Mouse (Mus musculus): ENCODE results near the gene Mob1a. TPM values are rescaled to one million over a fixed set of nuclear protein-coding genes. Genes with fewer than 3 reads are reported as not detected.
"Not testable (repeated sequence)": the region's sequence is repeated elsewhere in the genome, so short reads cannot be mapped to it uniquely, and the experiment has no call there.

Mob1a gene
- total RNA-seq, 2 experiments from 2014 or later = 21.0 to 21.6 TPM

GRCm38 (mm10) chr6:83326761-83327160 is 945 bp downstream of the Mob1a start:
- DNase-seq (ENCODE audit: extremely low spot score in 1 of 2, low spot score in 2 of 2) = no peak
- intact Hi-C loops (cut with DNase I) = loop anchor here (10.0 kb wide), 1 partner anchor 112 kb away; the partner anchor contains the start of gene Slc4a5

- no peak for DNase-seq (ENCODE audit: extremely low spot score in 1 of 2, low spot score in 2 of 2)
- intact Hi-C loops (cut with DNase I) = loop anchor here (10.0 kb wide), 1 partner anchor 113 kb away; the partner anchor contains the start of gene Slc4a5
Observed at GRCm38 (mm10) chr6:83327591-83328190, 1.9 kb downstream of the Mob1a start.

GRCm38 (mm10) chr6:83341387-83341786 is 15.6 kb downstream of the Mob1a start:
- no peak for DNase-seq (ENCODE audit: extremely low spot score in 1 of 2, low spot score in 2 of 2)
- intact Hi-C loops (cut with DNase I) = no loop called here

GRCm38 (mm10) chr6:83342957-83343356 is 17.1 kb downstream of the Mob1a start:
- intact Hi-C loops (cut with DNase I) = no loop called here

GRCm38 (mm10) chr6:83345285-83345684 is 19.5 kb downstream of the Mob1a start:
- DNase-seq (ENCODE audit: extremely low spot score in 1 of 2, low spot score in 2 of 2); intact Hi-C loops (cut with DNase I): not testable (repeated sequence)

More at GRCm38 (mm10) chr6:83342957-83343356, 17.1 kb downstream of the Mob1a start:
- no peak for DNase-seq (ENCODE audit: extremely low spot score in 1 of 2, low spot score in 2 of 2)

- intact Hi-C loops (cut with DNase I) = no loop called here
- DNase-seq (ENCODE audit: extremely low spot score in 1 of 2, low spot score in 2 of 2) = no peak
Observed at GRCm38 (mm10) chr6:83347916-83348315, 22.1 kb downstream of the Mob1a start.

- intact Hi-C loops (cut with DNase I) = no loop called here
- no peak for DNase-seq (ENCODE audit: extremely low spot score in 1 of 2, low spot score in 2 of 2)
Observed at GRCm38 (mm10) chr6:83348873-83349272, 23.1 kb downstream of the Mob1a start, which contains the start of gene Bola3. TSS of gene Bola3 (plus strand) at chr6:83349147.

- intact Hi-C loops (cut with DNase I) = no loop called here
- DNase-seq (ENCODE audit: extremely low spot score in 1 of 2, low spot score in 2 of 2) = peak; percentile 76 to 93
Observed at GRCm38 (mm10) chr6:83349274-83349958, 23.6 kb downstream of the Mob1a start.

GRCm38 (mm10) chr6:83350172-83350571 is 24.4 kb downstream of the Mob1a start:
- intact Hi-C loops (cut with DNase I) = no loop called here
- no peak for DNase-seq (ENCODE audit: extremely low spot score in 1 of 2, low spot score in 2 of 2)

GRCm38 (mm10) chr6:83350851-83351405 is 25.1 kb downstream of the Mob1a start:
- no peak for DNase-seq (ENCODE audit: extremely low spot score in 1 of 2, low spot score in 2 of 2)
- intact Hi-C loops (cut with DNase I) = no loop called here

GRCm38 (mm10) chr6:83351490-83352160 is 25.8 kb downstream of the Mob1a start:
- no peak for DNase-seq (ENCODE audit: extremely low spot score in 1 of 2, low spot score in 2 of 2)
- intact Hi-C loops (cut with DNase I) = no loop called here

GRCm38 (mm10) chr6:83352666-83353410 is 27.0 kb downstream of the Mob1a start:
- intact Hi-C loops (cut with DNase I) = no loop called here
- peak in 1 of 2 experiments; percentile 59 for DNase-seq (ENCODE audit: extremely low spot score in 1 of 2, low spot score in 2 of 2)

GRCm38 (mm10) chr6:83354856-83355781 is 29.3 kb downstream of the Mob1a start:
- intact Hi-C loops (cut with DNase I) = loop anchor here (5.0 kb wide), 2 partner anchors 157 to 212 kb away; no protein-coding TSS in a partner anchor
- no peak for DNase-seq (ENCODE audit: extremely low spot score in 1 of 2, low spot score in 2 of 2)

GRCm38 (mm10) chr6:83356569-83357138 is 30.8 kb downstream of the Mob1a start:
- intact Hi-C loops (cut with DNase I) = loop anchor here (5.0 kb wide), 2 partner anchors 156 to 211 kb away; no protein-coding TSS in a partner anchor
- DNase-seq (ENCODE audit: extremely low spot score in 1 of 2, low spot score in 2 of 2) = peak; percentile 70 to 84

- DNase-seq (ENCODE audit: extremely low spot score in 1 of 2, low spot score in 2 of 2) = no peak
Observed at GRCm38 (mm10) chr6:83357436-83357835, 31.6 kb downstream of the Mob1a start.

GRCm38 (mm10) chr6:83361523-83362248 is 35.9 kb downstream of the Mob1a start:
- intact Hi-C loops (cut with DNase I) = loop anchor here (10.0 kb wide), 1 partner anchor 313 kb away; the partner anchor contains the start of gene Cd207
- no peak for DNase-seq (ENCODE audit: extremely low spot score in 1 of 2, low spot score in 2 of 2)

More at GRCm38 (mm10) chr6:83357436-83357835, 31.6 kb downstream of the Mob1a start:
- intact Hi-C loops (cut with DNase I) = loop anchor here (5.0 kb wide), 2 partner anchors 155 to 210 kb away; no protein-coding TSS in a partner anchor

All from left cerebral cortex, postnatal 10 days (tissue).